Mouse (Mus musculus) neural tube, embryonic 12.5 days (tissue): ENCODE measurements around the gene Cdc34b. TPM values are rescaled to one million over a fixed set of nuclear protein-coding genes. Genes with fewer than 3 reads are reported as not detected.
"Not testable (repeated sequence)": the region's sequence is repeated elsewhere in the genome, so short reads cannot be mapped to it uniquely, and the experiment has no call there.

Source experiments
- ATAC-seq: fragments of 200-750 bp; cut with Nextera tagmentation; 2 replicates; pipeline ENCODE4 v1.8.0; 2017; ENCODE audit warnings: low read depth, mild to moderate bottlenecking, moderate TSS enrichment, moderate library complexity; ENCODE audit not compliant: low FRiP score
- H3K27ac ChIP-seq: fragments of 300-500 bp; sonication (generic); 2 replicates; pipeline ENCODE4 v1.5.1; 2016
- H3K27me3 ChIP-seq: fragments of 300-500 bp; sonication (generic); replicated peaks from 2 replicates; pipeline ENCODE4 v1.6.1; 2016; ENCODE audit warnings: mild to moderate bottlenecking
- H3K36me3 ChIP-seq: fragments of 300-500 bp; sonication (generic); 2 replicates; pipeline ENCODE4 v1.6.1; 2016; ENCODE audit warnings: mild to moderate bottlenecking
- H3K4me1 ChIP-seq: fragments of 300-500 bp; sonication (generic); 2 replicates; pipeline ENCODE4 v1.6.1; 2016
- H3K4me2 ChIP-seq: fragments of 300-500 bp; sonication (generic); replicated peaks from 2 replicates; pipeline ENCODE4 v1.6.1; 2016; ENCODE audit warnings: mild to moderate bottlenecking
- H3K4me3 ChIP-seq: fragments of 300-500 bp; sonication (generic); 2 replicates; pipeline ENCODE4 v1.5.1; 2016
- H3K9ac ChIP-seq: fragments of 300-500 bp; sonication (generic); 2 replicates; pipeline ENCODE4 v1.6.1; 2016; ENCODE audit warnings: mild to moderate bottlenecking
- H3K9me3 ChIP-seq: fragments of 300-500 bp; sonication (generic); 2 replicates; pipeline ENCODE4 v1.6.1; 2016; ENCODE audit warnings: mild to moderate bottlenecking
- WGBS: fragments of 180-500 bp; shearing (Covaris S2); methylation state at CpG from one replicate; pipeline ENCODE4 v1.1.7; 2016; 5-methylcytosine and 5-hydroxymethylcytosine counted together
- polyA plus RNA-seq: library from polyadenylated mRNA; unstranded; fragments of >200 nt; fragmentation: Nextera tagmentation; extraction: Ambion mirVana; gene quantifications from 2 replicates; pipeline ENCODE4 v1.2.1, GENCODE M21; 2016

Cdc34b gene
- polyA plus RNA-seq = not detected in 2 replicates

DNA sequence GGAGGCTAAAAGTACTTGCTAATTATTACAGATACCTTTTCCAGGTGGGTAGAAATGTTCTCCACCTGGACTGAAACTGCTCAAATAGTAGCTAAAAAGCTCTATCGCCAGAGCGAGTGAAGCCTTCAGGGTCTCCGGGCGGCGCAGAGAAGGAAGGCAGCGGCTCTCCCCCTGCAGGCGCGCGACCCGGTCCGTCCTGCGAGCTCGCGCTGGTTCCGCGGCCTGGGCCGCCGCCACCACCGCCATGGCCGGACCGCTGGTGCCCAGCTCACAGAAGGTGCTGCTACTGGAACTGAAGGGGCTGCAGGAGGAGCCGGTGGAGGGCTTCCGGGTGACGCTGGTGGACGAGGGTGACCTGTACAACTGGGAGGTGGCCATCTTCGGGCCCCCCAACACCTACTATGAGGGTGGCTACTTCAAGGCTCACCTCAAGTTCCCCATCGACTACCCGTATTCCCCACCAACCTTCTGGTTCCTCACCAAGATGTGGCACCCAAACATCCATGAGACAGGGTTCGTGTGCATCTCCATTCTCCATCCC lies at the start of gene Cdc34b:
TSS of gene Cdc34b (plus strand) at position 51 of the 541 bp plus-strand sequence.
- Histone ChIP-seq H3K9me3 (no peaks in the 10 kb centered on the region), H3K4me3 (no peak within 1 kb of the TSS), H3K36me3 (no peaks in the 10 kb centered on the region), H3K4me1 (no peaks in the 10 kb centered on the region), H3K27ac (no peak within 1 kb of the TSS), H3K27me3 (no peaks in the 10 kb centered on the region), H3K4me2 (no peak within 1 kb of the TSS), H3K9ac (no peak within 1 kb of the TSS)
- no peak for ATAC-seq
- 81% methylated on average over 29 of the region's 29 CpGs for WGBS

DNA sequence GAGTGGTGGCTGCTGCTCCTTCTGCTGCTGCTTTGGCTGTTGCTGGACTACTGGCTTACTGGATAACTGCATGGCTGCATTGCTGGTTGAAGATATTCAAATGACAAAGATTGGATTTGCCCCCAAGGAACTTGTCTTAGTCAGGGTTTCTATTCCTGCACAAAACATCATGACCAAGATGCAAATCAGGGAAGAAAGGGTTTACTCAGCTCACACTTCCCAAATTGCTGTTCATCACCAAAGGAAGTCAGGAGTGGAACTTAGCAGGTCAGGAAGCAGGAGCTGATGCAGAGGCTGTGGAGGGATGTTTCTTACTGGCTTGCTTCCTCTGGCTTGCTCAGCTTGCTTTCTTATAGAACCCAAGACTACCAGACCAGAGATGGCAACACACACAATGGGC lies 49.1 kb upstream of the Cdc34b start:
- not testable (repeated sequence) for H3K27me3 ChIP-seq, H3K9ac ChIP-seq, ATAC-seq

DNA sequence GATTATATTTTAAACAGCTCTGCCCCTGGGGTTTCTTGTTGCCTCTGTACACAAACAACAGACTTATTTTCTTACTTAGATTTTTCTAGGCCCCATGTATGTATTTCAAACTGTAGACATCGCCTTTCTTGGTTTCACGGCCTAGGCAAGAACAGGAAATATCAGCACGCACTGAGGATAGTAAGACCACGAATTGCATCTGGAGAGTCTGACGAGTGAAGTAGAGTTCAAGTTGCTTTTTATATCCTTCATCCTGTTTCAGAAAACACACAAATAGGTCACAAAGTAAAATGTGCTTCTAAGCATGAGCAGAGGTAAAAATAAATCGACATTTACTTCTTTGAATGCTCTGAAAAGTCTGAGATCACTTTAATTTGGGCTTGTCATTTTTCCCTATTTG lies 46.1 kb upstream of the Cdc34b start:
- Histone ChIP-seq H3K4me3 (no peak overlapping the region), H3K9me3 (no peaks in the 10 kb centered on the region), H3K4me2 (no peak overlapping the region), H3K27ac (no peak overlapping the region), H3K4me1 (no peaks in the 10 kb centered on the region), H3K36me3 (no peaks in the 10 kb centered on the region), H3K27me3 (no peaks in the 10 kb centered on the region), H3K9ac (no peak overlapping the region)
- WGBS = 87% methylated on average over 6 of the region's 6 CpGs
- ATAC-seq = no peak

More for the DNA sequence above, 49.1 kb upstream of the Cdc34b start:
- H3K4me1 ChIP-seq, H3K4me3 ChIP-seq, H3K4me2 ChIP-seq, H3K36me3 ChIP-seq, H3K27ac ChIP-seq, H3K9me3 ChIP-seq: not testable (repeated sequence)

DNA sequence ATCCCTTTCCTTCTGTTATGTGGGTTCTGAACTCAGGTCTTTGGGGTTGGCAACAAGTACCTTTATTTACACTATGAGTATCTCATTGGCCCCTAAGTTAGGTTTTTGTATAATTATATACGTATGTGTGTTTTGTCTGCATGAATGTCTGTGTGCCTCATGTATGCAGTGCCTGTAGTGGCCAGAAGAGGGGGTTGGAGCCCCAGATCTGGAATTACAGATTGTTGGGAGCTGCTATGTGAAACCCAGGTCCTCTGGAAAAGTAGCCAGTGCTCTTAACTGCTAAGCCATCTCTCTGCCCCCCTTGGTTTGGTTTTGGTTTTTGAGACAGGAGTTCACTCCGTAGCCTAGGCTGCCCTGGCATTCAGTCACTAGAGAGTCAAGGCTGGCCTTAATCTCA lies 44.4 kb upstream of the Cdc34b start:
- Histone ChIP-seq H3K9ac (no peak overlapping the region), H3K27ac (no peak overlapping the region), H3K9me3 (no peaks in the 10 kb centered on the region), H3K4me2 (no peak overlapping the region), H3K4me3 (no peak overlapping the region), H3K4me1 (peaks cover 5% of the 10 kb centered on the region; the same call in 1 of the 2 replicates), H3K36me3 (no peaks in the 10 kb centered on the region), H3K27me3 (no peaks in the 10 kb centered on the region)
- whole genome bisulfite sequencing = 96% methylated on average over 2 of the region's 2 CpGs
- no peak for ATAC-seq

DNA sequence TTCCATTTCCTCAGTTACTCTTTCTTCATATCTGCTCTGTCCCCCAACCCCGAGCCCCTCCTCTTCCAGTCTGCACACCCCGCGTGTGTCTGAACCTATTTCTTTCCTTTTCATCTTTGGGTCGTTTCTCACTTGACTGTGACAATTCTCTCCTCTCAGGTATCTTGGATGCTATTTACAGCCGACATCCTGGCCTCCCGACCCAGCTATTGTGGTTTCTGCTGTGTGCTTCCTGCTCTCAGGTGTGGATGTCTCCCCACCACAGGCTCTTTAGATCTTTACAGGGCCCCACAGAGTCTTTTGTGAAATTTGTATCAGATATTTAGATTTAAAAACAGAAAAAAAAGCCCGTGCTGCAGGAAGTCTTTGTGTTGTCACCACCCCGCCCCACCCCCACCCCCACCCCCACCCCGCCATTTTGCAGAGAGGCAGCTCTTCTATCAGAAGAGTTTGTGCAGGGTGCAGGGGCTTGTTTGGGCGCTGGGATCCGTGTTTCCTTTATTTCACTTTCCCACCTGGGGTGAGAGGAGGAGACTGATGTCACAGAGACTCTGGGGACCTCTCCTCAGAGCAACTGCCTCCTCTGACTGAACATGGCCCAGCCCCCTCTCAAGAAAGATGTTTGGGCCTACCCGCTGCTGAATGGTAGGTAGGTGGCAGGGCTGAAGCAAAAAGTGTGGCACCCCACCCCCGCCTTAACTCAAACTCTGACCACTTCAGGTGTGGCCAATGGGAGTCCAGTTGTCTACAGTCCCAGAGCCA lies 43.7 kb upstream of the Cdc34b start:
- Histone ChIP-seq H3K4me2 (no peak overlapping the region), H3K27me3 (no peaks in the 10 kb centered on the region), H3K9me3 (no peaks in the 10 kb centered on the region), H3K4me1 (peaks cover 5% of the 10 kb centered on the region; the same call in 1 of the 2 replicates), H3K27ac (no peak overlapping the region), H3K36me3 (no peaks in the 10 kb centered on the region), H3K9ac (no peak overlapping the region), H3K4me3 (no peak overlapping the region)
- ATAC-seq = no peak
- 47% methylated on average over 13 of the region's 13 CpGs for WGBS

DNA sequence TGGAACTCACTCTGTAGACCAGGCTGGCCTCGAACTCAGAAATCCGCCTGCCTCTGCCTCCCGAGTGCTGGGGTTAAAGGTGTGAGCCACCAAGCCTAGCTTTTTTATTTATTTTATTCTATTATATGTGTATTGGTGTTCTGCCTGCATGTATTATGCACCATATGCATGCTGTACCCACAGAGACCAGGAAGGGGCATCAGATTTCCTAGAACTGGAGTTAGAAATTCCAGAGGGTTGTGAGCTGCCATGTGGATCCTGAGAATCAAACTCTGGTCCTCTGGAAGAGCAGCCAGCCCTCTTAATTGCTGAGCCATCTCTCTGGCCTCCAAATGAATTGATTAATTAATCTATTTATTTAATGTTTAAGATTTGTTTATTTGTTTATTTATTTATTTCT lies 42.2 kb upstream of the Cdc34b start:
- WGBS = 97% methylated on average over 3 of the region's 3 CpGs
- no peak for ATAC-seq
- H3K4me3 ChIP-seq = no peak overlapping the region
- H3K4me2 ChIP-seq = no peak overlapping the region
- peaks cover 5% of the 10 kb centered on the region; the same call in 1 of the 2 replicates for H3K4me1 ChIP-seq
- no peaks in the 10 kb centered on the region for H3K27me3 ChIP-seq
- H3K9ac ChIP-seq = no peak overlapping the region
- H3K9me3 ChIP-seq = no peaks in the 10 kb centered on the region
- no peak overlapping the region for H3K27ac ChIP-seq
- no peaks in the 10 kb centered on the region for H3K36me3 ChIP-seq

DNA sequence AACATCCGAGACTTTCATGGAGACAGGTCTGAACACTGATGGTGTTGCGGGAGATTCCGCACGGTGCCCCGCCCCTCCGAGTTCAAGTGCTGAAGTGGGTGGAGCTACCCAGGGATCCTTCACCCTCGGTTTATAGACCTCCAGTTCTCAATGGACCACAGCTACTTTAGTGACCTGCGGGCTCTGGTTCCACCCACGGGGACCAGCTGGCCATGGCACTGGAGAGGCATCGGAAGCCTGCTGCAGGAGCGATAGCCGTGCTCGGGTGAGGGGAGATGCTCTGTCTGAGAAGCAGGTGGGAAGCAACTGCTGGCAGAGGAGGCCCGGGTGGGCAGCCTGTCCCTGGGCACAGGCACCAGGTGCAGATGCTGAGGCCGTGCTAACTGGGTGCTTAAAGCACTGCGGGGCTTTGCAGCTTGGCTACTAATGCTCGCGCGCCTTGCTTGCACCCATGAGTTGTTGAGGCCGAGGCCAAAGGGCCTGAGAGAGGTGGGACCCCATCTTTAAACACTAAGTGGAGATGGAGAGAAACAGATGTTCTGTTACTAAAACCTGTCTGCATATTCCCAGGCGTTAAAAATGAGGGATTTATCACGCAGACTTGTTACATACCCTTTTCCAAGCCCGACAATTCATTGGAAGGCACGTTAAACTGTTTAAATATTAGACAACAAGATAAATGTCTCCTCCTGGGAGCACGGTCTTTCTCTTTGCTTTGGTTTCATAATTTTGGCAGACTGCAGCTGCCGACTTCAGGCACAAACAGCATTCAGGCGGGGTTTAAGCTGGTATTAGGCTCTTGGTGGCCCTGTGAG lies 40.0 kb upstream of the Cdc34b start:
- no peaks in the 10 kb centered on the region for H3K27me3 ChIP-seq
- H3K27ac ChIP-seq = no peak overlapping the region
- peak overlapping the region; percentile 30; the same call in 1 of the 2 replicates for H3K4me2 ChIP-seq
- no peak for ATAC-seq
- no peak overlapping the region for H3K4me3 ChIP-seq
- peaks cover 5% of the 10 kb centered on the region; the same call in 1 of the 2 replicates for H3K4me1 ChIP-seq
- no peaks in the 10 kb centered on the region for H3K36me3 ChIP-seq
- WGBS = 50% methylated on average over 27 of the region's 27 CpGs
- no peak overlapping the region for H3K9ac ChIP-seq
- no peaks in the 10 kb centered on the region for H3K9me3 ChIP-seq

DNA sequence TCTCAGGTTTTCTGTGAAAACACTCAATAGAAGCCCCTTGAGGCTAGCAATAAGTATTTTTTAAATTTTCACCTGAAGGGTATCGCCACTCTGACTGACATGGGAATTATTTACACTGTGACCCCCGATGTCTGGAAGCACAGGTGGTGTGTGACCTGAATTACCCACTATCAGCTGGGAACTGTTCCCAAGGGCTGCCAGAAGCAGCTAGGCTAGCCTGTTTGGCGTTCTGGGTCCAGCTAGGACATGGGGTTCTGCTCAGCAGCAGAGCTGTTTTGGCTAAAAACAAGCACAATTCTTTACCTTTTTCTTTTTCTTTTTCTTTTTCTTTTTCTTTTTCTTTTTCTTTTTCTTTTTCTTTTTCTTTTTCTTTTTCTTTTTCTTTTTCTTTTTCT lies 39.4 kb upstream of the Cdc34b start:
- ATAC-seq = no peak
- Histone ChIP-seq H3K9me3 (no peaks in the 10 kb centered on the region), H3K36me3 (no peaks in the 10 kb centered on the region), H3K4me3 (no peak overlapping the region), H3K27ac (no peak overlapping the region), H3K9ac (no peak overlapping the region), H3K4me1 (peaks cover 5% of the 10 kb centered on the region; the same call in 1 of the 2 replicates), H3K4me2 (no peak overlapping the region), H3K27me3 (no peaks in the 10 kb centered on the region)
- whole genome bisulfite sequencing = 61% methylated on average over 3 of the region's 3 CpGs

DNA sequence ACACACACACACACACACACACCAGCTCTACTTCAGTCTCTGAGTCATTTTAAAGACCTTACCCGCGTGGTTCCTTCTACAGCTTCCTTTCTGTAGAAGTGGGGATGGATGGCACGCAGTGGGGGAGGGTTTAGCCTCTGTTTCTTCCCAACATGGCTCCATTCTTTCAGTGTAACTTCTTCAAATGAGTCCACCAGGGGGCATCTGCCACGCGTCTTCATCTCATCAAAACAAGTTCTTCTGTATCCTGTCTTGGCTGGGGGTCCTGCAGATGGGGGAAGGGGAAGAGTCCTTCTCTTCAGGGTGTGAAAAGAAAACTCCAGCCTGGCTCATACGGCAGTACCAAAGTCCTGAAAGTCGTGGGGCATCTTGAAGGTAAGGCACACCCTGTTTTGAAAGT lies 37.6 kb upstream of the Cdc34b start:
- Histone ChIP-seq H3K4me3 (no peak overlapping the region), H3K9me3 (no peaks in the 10 kb centered on the region), H3K27ac (no peak overlapping the region), H3K27me3 (no peaks in the 10 kb centered on the region), H3K9ac (no peak overlapping the region), H3K4me1 (peaks cover 5% of the 10 kb centered on the region; the same call in 1 of the 2 replicates), H3K4me2 (no peak overlapping the region), H3K36me3 (no peaks in the 10 kb centered on the region)
- WGBS = 50% methylated on average over 7 of the region's 7 CpGs
- no peak for ATAC-seq

DNA sequence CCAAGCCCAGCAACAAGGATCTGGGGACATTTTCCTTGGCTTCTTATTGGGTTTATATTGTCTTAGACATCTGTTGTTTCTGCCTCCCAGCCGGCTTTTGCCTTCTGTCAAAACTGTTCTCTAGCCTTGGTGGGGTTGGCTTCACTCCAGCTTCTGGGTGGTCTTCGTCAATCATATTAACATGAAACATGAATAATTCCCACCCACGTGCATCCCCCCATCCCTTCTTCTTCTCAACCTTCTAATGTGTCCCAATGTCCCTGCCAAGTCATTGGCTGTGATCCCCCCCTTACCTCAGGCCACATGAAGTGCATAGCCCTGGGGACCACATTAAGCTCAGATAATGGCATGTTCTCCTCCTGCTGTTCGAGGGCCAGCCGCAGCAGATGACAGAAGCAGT lies 37.1 kb upstream of the Cdc34b start, which contains the start of gene Gm11541:
TSS of gene Gm11541 (minus strand) at position 28 of the 400 bp plus-strand sequence.
- ATAC-seq = no peak
- no peaks in the 10 kb centered on the region for H3K9me3 ChIP-seq
- H3K36me3 ChIP-seq = no peaks in the 10 kb centered on the region
- 76% methylated on average over 5 of the region's 5 CpGs for WGBS
- H3K27ac ChIP-seq = no peak within 1 kb of the TSS
- H3K9ac ChIP-seq = no peak within 1 kb of the TSS
- H3K4me2 ChIP-seq = no peak within 1 kb of the TSS
- no peak within 1 kb of the TSS for H3K4me3 ChIP-seq
- peaks cover 5% of the 10 kb centered on the region; the same call in 1 of the 2 replicates for H3K4me1 ChIP-seq
- no peaks in the 10 kb centered on the region for H3K27me3 ChIP-seq

DNA sequence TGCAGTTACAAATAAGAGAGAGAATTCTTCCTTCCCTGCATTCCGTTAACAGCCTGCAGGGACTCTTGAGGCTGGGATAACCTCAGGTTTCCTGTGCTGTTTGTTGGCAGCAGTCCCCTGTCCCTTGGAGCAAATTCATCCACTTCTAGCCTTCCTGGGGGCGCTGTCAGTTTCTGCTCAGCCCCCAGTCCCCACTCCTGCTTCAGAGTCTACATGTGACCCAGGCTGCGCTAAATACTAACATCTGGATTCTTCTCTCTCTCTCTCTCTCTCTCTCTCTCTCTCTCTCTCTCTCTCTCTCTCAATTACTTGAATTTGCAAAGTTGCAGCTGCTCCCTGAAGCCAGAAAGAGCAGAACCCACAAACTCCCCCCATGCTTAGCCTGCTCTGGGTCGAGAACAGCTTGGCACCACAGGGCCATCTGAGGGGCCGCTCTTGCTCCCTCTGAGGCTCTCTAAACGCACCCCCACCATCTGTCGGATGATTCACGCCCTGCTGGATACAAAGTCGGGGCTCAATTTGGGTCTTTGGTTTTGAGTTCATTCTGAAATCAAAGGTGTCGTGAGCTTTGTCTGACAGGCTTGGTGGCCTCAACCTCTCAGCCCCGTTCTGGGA lies 28.2 kb upstream of the Cdc34b start:
- Histone ChIP-seq H3K27ac (no peak overlapping the region), H3K4me2 (no peak overlapping the region), H3K9ac (no peak overlapping the region), H3K36me3 (no peaks in the 10 kb centered on the region), H3K4me1 (peaks cover 10% of the 10 kb centered on the region; the same call in 1 of the 2 replicates), H3K4me3 (no peak overlapping the region), H3K9me3 (no peaks in the 10 kb centered on the region), H3K27me3 (no peaks in the 10 kb centered on the region)
- 60% methylated on average over 11 of the region's 11 CpGs for WGBS
- no peak for ATAC-seq

DNA sequence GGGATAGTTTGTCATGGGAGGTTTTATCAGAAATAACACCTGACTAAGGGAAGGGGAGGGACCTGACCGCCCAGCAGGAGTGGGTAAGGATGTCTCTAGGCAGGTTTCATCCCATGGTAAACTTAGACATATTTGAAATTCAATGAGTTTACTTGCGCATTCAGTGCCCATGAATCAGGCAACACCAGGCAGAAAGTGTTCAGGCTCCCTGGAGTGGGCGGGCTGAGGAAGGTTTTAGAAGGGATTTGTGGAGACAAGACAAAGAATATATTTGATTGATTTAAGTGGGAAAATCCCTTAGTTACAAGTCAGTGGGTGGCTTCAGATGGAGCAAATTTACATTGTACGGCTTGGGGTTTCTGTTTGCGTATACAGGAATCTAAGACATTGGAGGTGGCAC lies 26.0 kb upstream of the Cdc34b start:
- 69% methylated on average over 5 of the region's 5 CpGs for WGBS
- ATAC-seq = no peak
- no peak overlapping the region for H3K9ac ChIP-seq
- H3K9me3 ChIP-seq = no peaks in the 10 kb centered on the region
- H3K4me1 ChIP-seq = peaks cover 10% of the 10 kb centered on the region; the same call in 1 of the 2 replicates
- no peak overlapping the region for H3K4me2 ChIP-seq
- H3K36me3 ChIP-seq = no peaks in the 10 kb centered on the region
- H3K27me3 ChIP-seq = no peaks in the 10 kb centered on the region
- H3K27ac ChIP-seq = no peak overlapping the region
- H3K4me3 ChIP-seq = no peak overlapping the region
